Mouse (Mus musculus) intestine, postnatal 0 days (tissue): ENCODE data around the gene Cxcl14. TPM values are rescaled to one million over a fixed set of nuclear protein-coding genes. Genes with fewer than 3 reads are reported as not detected.

Experiments
- ATAC-seq: fragments of 200-750 bp; cut with Nextera tagmentation; 2 replicates; pipeline ENCODE4 v1.8.0; 2017; ENCODE audit warnings: mild to moderate bottlenecking, moderate TSS enrichment, moderate library complexity
- H3K27ac ChIP-seq: fragments of 300-500 bp; sonication (generic); 2 replicates; pipeline ENCODE4 v1.5.1; 2014; ENCODE audit warnings: mild to moderate bottlenecking, low read depth, low read length, moderate library complexity
- H3K27me3 ChIP-seq: fragments of 300-500 bp; sonication (generic); replicated peaks from 2 replicates; pipeline ENCODE4 v1.6.1; 2014; ENCODE audit warnings: low read length, mixed read lengths; ENCODE audit not compliant: control insufficient read depth, insufficient read depth
- H3K36me3 ChIP-seq: fragments of 300-500 bp; sonication (generic); 2 replicates; pipeline ENCODE4 v1.6.1; 2014; ENCODE audit warnings: mild to moderate bottlenecking, moderate library complexity; ENCODE audit not compliant: control insufficient read depth, insufficient read depth
- H3K4me1 ChIP-seq: fragments of 300-500 bp; sonication (generic); replicated peaks from 2 replicates; pipeline ENCODE4 v1.6.1; 2014; ENCODE audit warnings: antibody characterized with exemption, low read length, mixed read lengths; ENCODE audit not compliant: control insufficient read depth, insufficient read depth
- H3K4me2 ChIP-seq: fragments of 300-500 bp; sonication (generic); replicated peaks from 2 replicates; pipeline ENCODE4 v1.6.1; 2014; ENCODE audit warnings: low read depth, mild to moderate bottlenecking, moderate library complexity
- H3K4me3 ChIP-seq: fragments of 300-500 bp; sonication (generic); 2 replicates; pipeline ENCODE4 v1.5.1; 2014; ENCODE audit warnings: low read depth, low read length
- H3K9ac ChIP-seq: fragments of 300-500 bp; sonication (generic); 2 replicates; pipeline ENCODE4 v1.6.1; 2014; ENCODE audit warnings: mild to moderate bottlenecking, low read depth, low read length
- H3K9me3 ChIP-seq: fragments of 300-500 bp; sonication (generic); 2 replicates; pipeline ENCODE4 v1.6.1; 2016; ENCODE audit warnings: mixed run types; ENCODE audit not compliant: control insufficient read depth
- CTCF ChIP-seq: sonication (generic); IDR thresholded peaks from 2 replicates; pipeline ENCODE4 v1.5.1; 2016; ENCODE audit warnings: low read depth, mild to moderate bottlenecking, control low read depth, antibody characterized with exemption, moderate library complexity
- WGBS: fragments of 180-500 bp; shearing (Covaris S2); extraction: QIAGEN DNeasy Blood & Tissue Kit; methylation state at CpG from one replicate; pipeline ENCODE4 v1.1.7; 2014; 5-methylcytosine and 5-hydroxymethylcytosine counted together
- polyA plus RNA-seq: library from polyadenylated mRNA; unstranded; fragments of >200 nt; fragmentation: Nextera tagmentation; extraction: Ambion mirVana; gene quantifications from 2 replicates; pipeline ENCODE4 v1.2.1, GENCODE M21; 2015

Gene Cxcl14
- polyA plus RNA-seq, 1 experiment from 2014 or later: 19.4 TPM

DNA sequence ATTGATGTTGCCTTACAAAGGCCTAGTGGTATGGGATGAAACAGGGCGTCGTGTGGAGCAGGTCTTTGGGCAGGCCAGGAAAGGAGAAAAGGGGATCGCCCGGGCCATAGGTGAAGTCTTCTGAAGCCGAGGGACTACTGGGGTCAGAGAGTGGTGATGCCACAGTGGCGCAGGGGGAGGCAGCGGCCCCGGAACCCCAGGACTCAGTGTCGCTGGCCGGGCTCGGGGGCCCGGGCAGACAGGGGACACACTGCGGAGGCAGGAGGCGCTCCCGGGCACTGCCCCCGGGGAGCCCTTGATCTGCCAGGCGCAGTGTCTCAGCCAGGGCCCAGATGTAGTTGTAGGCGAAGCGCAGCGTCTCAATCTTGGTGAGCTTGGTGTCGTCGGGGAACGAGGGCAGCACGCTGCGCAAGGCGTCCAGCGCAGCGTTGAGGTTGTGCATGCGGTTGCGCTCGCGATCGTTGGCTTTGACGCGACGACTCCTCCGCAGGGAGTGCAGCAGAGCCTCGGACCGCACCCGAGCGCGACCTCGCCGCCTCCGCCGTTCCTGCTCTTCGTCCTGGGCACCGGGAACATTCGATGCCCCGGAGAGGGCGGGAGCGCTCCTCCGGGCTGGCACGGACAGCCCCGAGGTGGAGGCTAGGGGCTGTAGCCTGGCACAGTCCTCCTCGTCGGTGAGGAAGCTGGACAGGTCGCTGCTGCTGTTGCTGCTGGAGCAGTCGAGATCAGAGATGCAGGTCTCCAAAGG, 45.0 kb downstream of the Cxcl14 start:
- Histone ChIP-seq H3K4me2 (peak overlapping the region; percentile 49; the same call in 1 of the 2 replicates), H3K36me3 (no peaks in the 10 kb centered on the region), H3K4me3 (peak overlapping the region; percentile 17; the same call in 1 of the 2 replicates), H3K27me3 (peaks cover 91% of the 10 kb centered on the region), H3K9ac (no peak overlapping the region), H3K27ac (no peak overlapping the region), H3K9me3 (no peaks in the 10 kb centered on the region), H3K4me1 (no peaks in the 10 kb centered on the region)
- 2% methylated on average over 59 of the region's 59 CpGs for WGBS
- no peak for ATAC-seq
- no peak for TF ChIP-seq CTCF

DNA sequence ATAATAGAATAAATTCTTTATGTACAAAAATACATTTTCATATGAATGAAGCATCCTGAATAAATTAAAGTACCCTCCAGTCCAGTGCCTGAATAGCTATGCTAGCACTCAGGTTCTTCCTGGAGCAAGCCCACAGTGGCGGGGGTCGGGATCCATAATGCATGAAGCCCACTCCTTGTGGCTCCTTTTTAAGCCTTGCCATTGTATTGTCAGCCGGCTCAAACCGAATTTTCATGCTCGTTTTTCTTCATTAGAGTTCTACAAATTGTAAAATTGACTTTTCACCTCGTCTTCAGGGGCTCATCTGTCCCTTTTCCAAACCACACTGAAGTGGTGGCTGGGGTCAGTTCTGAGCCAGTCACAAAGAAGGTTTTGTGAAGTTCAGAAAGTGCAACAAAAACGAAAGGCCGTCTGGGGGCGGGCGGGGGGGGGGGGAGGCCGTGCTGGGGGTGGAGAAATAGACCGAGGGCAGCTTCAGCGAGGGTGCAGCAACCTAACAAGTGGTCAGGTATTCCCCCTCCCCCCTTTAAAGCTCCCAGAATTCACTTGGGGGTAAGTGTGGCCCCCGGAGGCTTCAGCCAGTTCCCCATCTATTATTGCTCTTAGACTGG, 45.7 kb downstream of the Cxcl14 start:
- Histone ChIP-seq H3K9me3 (no peaks in the 10 kb centered on the region), H3K36me3 (no peaks in the 10 kb centered on the region), H3K9ac (no peak overlapping the region), H3K4me1 (no peaks in the 10 kb centered on the region), H3K4me3 (no peak overlapping the region), H3K4me2 (no peak overlapping the region), H3K27ac (no peak overlapping the region), H3K27me3 (peaks cover 88% of the 10 kb centered on the region)
- no peak for TF ChIP-seq CTCF
- WGBS: 3% methylated on average over 14 of the region's 14 CpGs
- ATAC-seq: no peak

DNA sequence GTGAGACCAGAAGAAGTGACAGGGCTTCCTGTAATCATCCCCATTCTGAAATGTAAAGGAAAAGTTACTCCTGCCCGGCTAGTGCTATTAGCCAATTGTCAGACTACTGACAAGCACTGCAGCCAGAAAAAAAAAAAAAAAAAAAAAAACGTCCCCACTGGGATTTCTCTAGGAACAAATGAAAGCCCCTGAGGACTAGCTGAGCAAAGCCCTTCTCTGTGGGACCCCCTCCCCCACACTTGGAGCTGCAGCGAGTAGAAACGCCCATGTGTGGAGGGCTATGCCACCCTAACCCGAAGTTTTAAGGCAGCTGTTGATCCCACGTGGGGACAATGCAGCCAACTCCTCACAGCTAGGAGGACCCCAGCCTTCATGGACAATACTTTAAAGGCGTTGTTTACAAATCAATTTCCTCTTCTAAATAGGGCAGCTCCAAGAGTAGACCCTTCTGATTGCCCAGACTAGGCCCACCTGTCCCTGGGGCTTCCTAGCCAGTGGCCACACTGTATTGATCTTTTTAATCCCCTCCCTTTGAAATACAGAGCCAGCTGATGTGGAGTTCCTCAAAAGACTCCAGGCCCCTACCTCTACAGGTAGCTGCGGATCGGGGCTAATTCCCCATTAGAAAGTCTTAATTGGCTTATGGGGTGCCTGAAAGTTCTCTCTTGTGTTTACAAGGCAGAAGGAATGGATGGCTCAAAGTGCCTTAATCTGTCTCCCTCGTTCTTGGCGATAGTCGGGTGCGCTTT, 46.6 kb downstream of the Cxcl14 start:
- H3K9me3 ChIP-seq: no peaks in the 10 kb centered on the region
- no peak for TF ChIP-seq CTCF
- peaks cover 79% of the 10 kb centered on the region for H3K27me3 ChIP-seq
- ATAC-seq: no peak
- H3K4me3 ChIP-seq: no peak overlapping the region
- H3K9ac ChIP-seq: no peak overlapping the region
- no peaks in the 10 kb centered on the region for H3K4me1 ChIP-seq
- WGBS: 2% methylated on average over 13 of the region's 13 CpGs
- H3K4me2 ChIP-seq: no peak overlapping the region
- H3K36me3 ChIP-seq: no peaks in the 10 kb centered on the region
- no peak overlapping the region for H3K27ac ChIP-seq

DNA sequence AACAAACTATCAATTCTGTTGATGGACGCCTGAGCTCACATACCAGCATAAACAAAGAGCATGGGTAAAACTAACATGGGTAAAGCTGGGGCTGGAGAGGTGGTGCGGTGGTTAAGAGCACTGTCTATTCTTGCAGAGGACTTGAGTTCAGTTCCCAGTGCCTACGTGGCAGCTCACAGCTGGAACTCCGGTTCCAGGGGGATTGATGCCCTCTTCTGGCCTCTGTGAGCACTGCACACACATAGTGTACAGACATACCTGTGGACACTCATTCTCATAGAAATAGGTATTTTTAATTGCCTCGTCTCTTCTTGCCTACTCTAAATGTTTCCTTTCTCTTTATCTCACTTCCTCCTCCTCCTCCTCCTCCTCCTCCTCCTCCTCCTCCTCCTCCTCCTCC, 53.2 kb downstream of the Cxcl14 start:
- Histone ChIP-seq H3K27ac (no peak overlapping the region), H3K36me3 (no peaks in the 10 kb centered on the region), H3K4me3 (no peak overlapping the region), H3K9me3 (peaks cover 3% of the 10 kb centered on the region; the same call in 1 of the 2 replicates), H3K4me2 (no peak overlapping the region), H3K9ac (no peak overlapping the region), H3K27me3 (peaks cover 22% of the 10 kb centered on the region), H3K4me1 (no peaks in the 10 kb centered on the region)
- no peak for TF ChIP-seq CTCF
- WGBS: 81% methylated on average over 5 of the region's 5 CpGs
- no peak for ATAC-seq

DNA sequence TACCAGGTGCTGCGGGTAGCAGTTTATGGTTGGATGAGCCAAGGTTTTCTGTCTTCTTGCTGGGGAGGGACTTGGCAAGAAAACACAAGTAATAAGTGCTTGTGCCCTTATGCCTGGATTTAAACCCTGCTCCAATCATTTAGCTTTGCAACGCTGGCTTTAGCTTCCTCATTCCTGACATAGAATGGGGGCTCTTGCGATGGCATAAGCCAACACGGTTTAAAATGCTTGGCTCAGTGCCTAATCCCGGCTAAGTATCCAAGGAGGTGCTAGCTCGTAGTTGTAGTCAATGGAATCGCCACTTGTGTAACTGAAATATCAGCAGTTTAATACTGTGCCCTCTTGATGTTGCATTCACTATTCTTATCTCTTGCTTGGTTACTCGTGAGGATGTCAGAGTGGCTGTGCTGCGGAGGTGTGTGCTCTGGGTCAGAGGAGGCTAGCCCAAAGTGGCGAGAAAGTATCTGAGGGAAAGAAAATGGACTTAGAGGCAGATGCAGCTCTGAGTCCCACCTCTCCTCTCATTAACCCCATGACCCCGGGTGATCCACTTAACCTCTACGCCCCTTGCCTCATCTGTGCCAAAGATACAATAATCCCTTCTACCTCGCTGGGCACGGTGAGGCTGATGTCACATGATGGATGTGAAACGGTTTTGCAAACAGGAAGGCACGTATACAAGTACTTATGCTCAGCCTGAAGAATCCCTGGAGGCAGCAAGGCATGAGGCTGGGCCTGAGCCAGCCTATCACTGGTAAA, 56.2 kb downstream of the Cxcl14 start:
- 65% methylated on average over 16 of the region's 16 CpGs for WGBS
- TF ChIP-seq CTCF: no peak

More for the DNA sequence above, 56.2 kb downstream of the Cxcl14 start:
- Histone ChIP-seq H3K9ac (no peak overlapping the region), H3K27ac (no peak overlapping the region), H3K27me3 (peaks cover 7% of the 10 kb centered on the region), H3K4me1 (no peaks in the 10 kb centered on the region), H3K36me3 (no peaks in the 10 kb centered on the region), H3K4me2 (no peak overlapping the region), H3K9me3 (peaks cover 3% of the 10 kb centered on the region; the same call in 1 of the 2 replicates), H3K4me3 (no peak overlapping the region)
- ATAC-seq: no peak

Other genes with a start within 250 kb of the Cxcl14 start
- gene H2afy, start 160.2 kb downstream of the Cxcl14 start, polyA plus RNA-seq: 132 and 138 TPM in 2 replicates
- 3.3 and 3.4 TPM in 2 replicates for gene Tifab, start 117.7 kb downstream of the Cxcl14 start, polyA plus RNA-seq
- not detected in 2 replicates for gene Neurog1, start 44.4 kb downstream of the Cxcl14 start, polyA plus RNA-seq
- not detected in 2 replicates for gene Gm3045, start 130.0 kb upstream of the Cxcl14 start, polyA plus RNA-seq
- 0.03 TPM in 1 of 2 replicates, not detected in the other for gene Slc25a48, start 141.8 kb upstream of the Cxcl14 start, polyA plus RNA-seq
- not detected in 2 replicates for gene Il9, start 185.7 kb upstream of the Cxcl14 start, polyA plus RNA-seq
- 3.7 and 4.0 TPM in 2 replicates for gene Fbxl21, start 225.9 kb upstream of the Cxcl14 start, polyA plus RNA-seq